Mouse (Mus musculus) midbrain, embryonic 13.5 days (tissue): ENCODE results near the gene Gm11009. TPM values are rescaled to one million over a fixed set of nuclear protein-coding genes. Genes with fewer than 3 reads are reported as not detected.
"Not testable (repeated sequence)": the region's sequence is repeated elsewhere in the genome, so short reads cannot be mapped to it uniquely, and the experiment has no call there.

Experiments used
- ATAC-seq: fragments of 200-750 bp; cut with Nextera tagmentation; 2 replicates; pipeline ENCODE4 v1.8.0; 2017; ENCODE audit warnings: mild to moderate bottlenecking, moderate TSS enrichment, moderate library complexity
- H3K27ac ChIP-seq: fragments of 300-500 bp; sonication (generic); 2 replicates; pipeline ENCODE4 v1.5.1; 2015; ENCODE audit warnings: inconsistent platforms, mild to moderate bottlenecking, moderate library complexity
- H3K27me3 ChIP-seq: fragments of 300-500 bp; sonication (generic); 2 replicates; pipeline ENCODE4 v1.6.1; 2015; ENCODE audit warnings: mild to moderate bottlenecking, inconsistent platforms
- H3K36me3 ChIP-seq: fragments of 300-500 bp; sonication (generic); 2 replicates; pipeline ENCODE4 v1.6.1; 2015; ENCODE audit warnings: mild to moderate bottlenecking, inconsistent platforms
- H3K4me1 ChIP-seq: fragments of 300-500 bp; sonication (generic); replicated peaks from 2 replicates; pipeline ENCODE4 v1.6.1; 2015; ENCODE audit warnings: inconsistent platforms
- H3K4me2 ChIP-seq: fragments of 300-500 bp; sonication (generic); replicated peaks from 2 replicates; pipeline ENCODE4 v1.6.1; 2015; ENCODE audit warnings: moderate library complexity, mild to moderate bottlenecking, inconsistent platforms
- H3K4me3 ChIP-seq: fragments of 300-500 bp; sonication (generic); replicated peaks from 2 replicates; pipeline ENCODE4 v1.5.1; 2015; ENCODE audit warnings: mild to moderate bottlenecking, inconsistent platforms
- H3K9ac ChIP-seq: fragments of 300-500 bp; sonication (generic); replicated peaks from 2 replicates; pipeline ENCODE4 v1.6.1; 2015; ENCODE audit warnings: mild to moderate bottlenecking, inconsistent platforms
- H3K9me3 ChIP-seq: fragments of 300-500 bp; sonication (generic); 2 replicates; pipeline ENCODE4 v1.6.1; 2016; ENCODE audit warnings: mild to moderate bottlenecking, inconsistent platforms
- WGBS: fragments of 180-500 bp; shearing (Covaris S2); methylation state at CpG from one replicate; pipeline ENCODE4 v1.1.7; 2015; 5-methylcytosine and 5-hydroxymethylcytosine counted together
- polyA plus RNA-seq: library from polyadenylated mRNA; unstranded; fragments of >200 nt; fragmentation: Nextera tagmentation; extraction: Ambion mirVana; gene quantifications from 2 replicates; pipeline ENCODE4 v1.2.1, GENCODE M21; 2015

Gm11009 gene
- polyA plus RNA-seq: not detected in 2 replicates

GRCm38 (mm10) chr2:176319394-176319793 lies at the start of gene Gm11009:
TSS of gene Gm11009 (minus strand) at chr2:176319494.
- not testable (repeated sequence) for H3K9me3 ChIP-seq, H3K27me3 ChIP-seq, H3K36me3 ChIP-seq, H3K4me3 ChIP-seq, H3K27ac ChIP-seq, H3K9ac ChIP-seq, H3K4me2 ChIP-seq, ATAC-seq, H3K4me1 ChIP-seq
- WGBS: no CpG with 5 or more reads among the region's 2 CpGs

Other genes starting within 250 kb of the Gm11009 start
- 0.46 and 0.71 TPM in 2 replicates for gene Gm2004, start 169.7 kb downstream of the Gm11009 start, polyA plus RNA-seq
- gene 2210418O10Rik, start 92.9 kb downstream of the Gm11009 start, polyA plus RNA-seq: 8.7 and 9.8 TPM in 2 replicates
- gene Gm14435, start 104.1 kb upstream of the Gm11009 start, polyA plus RNA-seq: 8.8 and 10.3 TPM in 2 replicates
- gene Gm14434, start 167.3 kb upstream of the Gm11009 start, polyA plus RNA-seq: 5.4 and 8.3 TPM in 2 replicates
- not detected in 2 replicates for gene Zfp967, start 201.6 kb upstream of the Gm11009 start, polyA plus RNA-seq